Mouse (Mus musculus) right cerebral cortex, postnatal 10 days (tissue): Measurements from ENCODE around the gene Slc38a8.

Experiments
- DNase-seq, 2 experiments: peaks; one replicate each; pipeline ENCODE4 v3.0.0; 2021; ENCODE audit warnings: low spot score in 2 of 2

The Slc38a8 gene

DNA sequence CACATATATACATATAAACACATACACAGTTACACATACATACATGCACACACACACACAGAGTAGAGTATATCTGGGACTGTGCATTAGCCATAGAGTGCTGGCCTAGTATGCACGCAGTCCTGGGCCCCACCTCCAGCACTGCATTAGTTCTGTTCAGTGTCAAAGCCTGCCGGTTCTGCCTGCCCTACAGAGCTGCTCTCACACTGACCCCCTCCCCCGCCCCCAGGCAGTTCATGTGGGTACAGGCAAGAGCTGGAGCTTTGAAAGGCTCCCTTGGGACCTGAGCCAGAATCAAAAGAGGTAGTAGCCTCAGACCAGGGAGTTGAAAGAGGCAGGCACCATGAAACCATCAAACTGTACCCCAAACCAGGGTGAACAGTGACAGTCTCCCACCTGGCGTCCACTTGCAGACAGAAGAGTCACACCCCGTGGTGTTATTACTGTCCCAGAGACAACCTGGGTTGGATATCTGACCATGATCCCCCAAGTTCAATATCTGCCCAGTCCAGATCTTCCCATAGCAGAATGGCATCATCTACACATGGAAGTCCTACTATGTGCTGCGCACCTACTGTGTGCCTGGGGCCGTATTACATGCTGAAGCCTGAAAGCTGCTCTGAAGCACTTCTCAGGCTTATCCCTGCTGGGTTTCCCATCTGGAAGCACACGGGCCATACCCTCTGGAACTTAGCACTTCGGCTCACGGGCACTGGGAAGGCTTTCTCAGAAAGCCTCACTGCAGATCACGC lies 17.2 kb downstream of the Slc38a8 start:
- DNase-seq, result no peak

DNA sequence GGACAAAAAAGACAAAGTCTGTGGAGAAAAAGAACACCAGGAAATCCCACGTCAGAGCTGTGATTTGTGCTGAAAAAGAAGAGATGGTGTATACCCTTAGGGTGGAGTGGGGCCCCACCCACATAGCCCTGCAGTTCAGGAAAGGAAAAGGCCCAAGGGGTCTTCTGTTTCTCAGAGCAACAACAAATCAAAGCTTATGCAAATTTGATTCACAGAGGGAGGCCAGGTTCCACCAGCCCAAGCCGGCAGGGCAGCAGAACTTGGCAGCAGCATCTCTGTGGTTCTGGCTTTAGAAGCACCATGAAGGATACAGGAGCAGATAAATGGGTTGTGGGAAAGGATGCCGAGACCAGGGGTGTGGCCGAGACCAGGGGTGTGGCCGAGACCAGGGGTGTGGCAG lies 22.8 kb downstream of the Slc38a8 start:
- DNase-seq, result no peak

DNA sequence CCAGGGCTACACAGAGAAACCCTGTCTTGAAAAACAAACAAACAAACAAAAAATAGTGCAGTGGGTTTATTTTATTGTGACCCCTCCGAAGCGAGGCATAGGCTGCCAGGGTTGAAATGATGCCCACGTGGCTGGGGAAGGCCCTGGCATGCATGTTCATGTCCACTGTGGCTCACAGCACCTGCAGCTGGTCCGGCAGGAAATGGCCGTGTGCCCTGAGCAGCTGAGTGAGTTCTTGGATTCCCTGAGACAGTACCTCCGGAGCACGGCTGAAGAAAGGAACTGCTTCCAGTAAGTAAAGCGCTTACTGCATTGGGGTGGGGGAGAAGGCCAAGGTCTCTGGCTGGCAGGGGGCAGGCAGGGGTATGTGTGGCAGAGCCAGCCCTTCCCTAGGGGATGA lies 33.4 kb downstream of the Slc38a8 start:
- no peak for DNase-seq

DNA sequence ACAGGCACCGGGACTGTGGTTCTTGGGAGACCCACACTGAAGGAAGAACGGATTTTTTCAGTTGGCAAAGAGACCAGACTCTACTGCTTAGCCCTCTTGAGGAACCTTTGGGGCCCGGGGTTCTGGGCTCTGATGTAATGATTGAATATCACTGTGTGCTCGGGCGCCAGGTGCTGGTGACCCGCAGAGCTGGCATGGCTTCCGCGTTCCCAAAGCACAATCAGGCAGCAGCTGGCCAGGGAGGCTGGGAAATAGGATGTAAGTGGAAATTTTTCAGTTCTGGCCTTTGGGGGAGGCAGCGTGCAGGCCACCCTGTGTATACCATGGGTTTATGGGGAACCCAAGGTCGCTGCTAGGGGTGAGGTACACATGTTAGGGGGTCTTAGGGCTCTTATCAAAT lies 34.7 kb downstream of the Slc38a8 start:
- no peak for DNase-seq

DNA sequence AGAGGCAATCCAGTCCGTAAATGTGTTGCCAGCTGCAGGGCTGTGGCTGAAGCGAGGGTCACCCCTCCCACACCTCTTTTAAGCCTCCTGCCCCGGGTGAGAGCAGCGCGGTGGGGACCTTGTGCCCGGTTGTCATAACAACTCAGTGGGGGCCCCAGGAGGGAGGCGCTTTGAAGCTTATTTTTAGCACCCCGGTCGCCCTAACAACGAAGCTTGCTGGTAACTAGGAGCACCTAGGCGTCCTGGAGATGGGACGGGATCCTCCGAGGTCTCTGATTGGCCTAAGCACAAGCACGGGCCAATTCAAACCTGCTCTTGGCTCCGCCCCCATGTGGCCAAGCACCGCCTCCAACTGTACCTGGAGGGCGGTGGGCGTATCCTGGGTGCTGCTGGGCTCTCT lies 35.4 kb downstream of the Slc38a8 start:
- peak; percentile 83 to 92 for DNase-seq

DNA sequence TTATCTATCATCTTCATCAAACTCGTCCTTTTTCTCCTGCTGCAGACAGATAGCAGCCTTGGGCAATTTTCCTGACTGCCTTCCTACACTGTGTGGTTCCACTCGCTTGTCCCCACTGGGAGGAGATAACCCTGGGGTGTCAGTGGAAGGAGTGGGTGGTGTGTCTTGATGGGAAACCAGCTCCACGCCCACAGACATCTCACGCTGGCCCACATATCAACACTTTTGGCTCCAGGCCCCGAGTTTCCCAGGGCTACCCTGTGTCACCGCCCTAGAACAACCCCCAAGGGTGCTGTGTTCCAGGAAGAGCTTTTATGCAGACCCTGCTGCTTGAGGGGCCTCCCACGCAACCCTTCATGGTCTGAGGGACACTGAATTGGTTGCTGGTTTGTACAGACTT lies 37.8 kb downstream of the Slc38a8 start:
- no peak for DNase-seq

DNA sequence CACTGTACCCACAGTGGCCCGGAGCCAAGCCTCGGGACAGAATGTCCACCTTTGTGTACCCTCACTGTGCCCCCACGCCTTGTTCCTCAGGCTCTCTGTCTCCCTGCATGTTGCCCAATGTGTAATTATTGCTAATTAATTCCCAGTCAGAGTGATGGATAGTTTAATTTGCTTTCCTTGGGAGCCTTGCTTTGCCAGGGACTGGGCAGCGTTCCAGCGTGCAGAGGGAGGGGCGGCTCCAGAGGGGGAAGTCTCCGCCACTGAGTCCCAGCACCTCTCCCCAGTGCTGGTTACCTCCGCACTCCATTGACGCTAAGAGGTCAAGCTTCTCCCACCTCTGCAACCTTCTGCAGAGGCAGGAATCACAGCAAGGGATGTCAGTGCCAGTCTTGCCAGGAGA lies 40.1 kb downstream of the Slc38a8 start:
- DNase-seq, result peak in 1 of 2 experiments; percentile 68

DNA sequence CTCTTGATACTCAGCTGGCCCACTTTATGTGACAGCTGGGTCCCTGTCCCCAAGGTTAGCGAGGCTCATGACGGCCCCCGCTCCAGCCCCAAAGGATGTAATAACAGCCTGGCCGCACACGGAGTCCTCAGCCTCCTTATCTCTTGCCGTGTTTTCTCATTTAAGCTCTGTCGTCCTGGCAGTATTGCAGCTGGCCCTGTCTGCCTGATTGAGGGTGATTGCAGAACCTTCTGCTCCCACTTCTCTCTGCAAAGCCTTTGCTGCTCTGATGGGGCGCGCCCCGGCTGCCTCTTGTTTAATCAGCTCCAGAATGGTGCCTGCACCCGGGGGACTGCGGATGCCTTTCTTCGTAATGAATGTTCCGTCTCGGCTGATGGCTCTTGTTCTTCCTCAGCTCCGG lies 41.8 kb downstream of the Slc38a8 start:
- DNase-seq, result no peak

DNA sequence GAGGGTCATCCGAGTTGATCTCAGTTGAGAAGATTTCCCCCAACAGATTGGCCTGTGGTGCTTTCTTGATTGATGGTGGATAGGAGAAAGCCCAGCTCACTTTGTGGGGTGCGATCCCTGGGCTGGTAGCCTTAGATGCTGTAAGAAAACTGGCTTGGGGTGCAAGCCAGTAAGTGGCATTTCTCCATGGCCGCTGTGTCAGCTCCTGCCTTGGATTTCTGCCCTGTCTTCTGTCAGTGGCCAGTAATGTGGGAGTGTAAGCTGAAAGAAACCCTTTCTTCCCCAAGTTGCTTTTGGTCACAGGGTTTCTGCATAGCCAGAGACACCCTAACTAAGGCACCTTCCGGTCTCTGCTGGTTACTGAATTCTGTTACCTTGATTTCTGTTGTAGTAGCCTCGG lies 45.5 kb downstream of the Slc38a8 start:
- no peak for DNase-seq

DNA sequence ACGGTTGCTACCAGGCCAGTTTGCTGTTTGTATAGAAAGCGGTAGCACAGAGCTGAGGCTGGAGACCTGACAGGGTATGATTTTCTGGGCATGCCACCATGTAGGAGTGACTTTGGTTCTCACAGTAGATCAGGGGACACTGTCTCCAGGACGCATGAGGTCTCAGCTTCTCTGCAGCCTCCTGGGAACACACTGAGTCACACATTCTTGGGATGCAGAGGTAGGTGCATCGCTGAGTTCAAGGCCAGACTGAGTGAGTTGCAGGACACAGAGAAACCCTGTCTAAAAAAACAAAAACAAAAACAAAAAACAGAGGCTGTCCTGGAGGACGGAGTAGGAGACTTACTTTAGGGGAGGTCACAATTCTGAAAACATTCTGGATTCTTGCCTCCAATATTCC lies 48.6 kb downstream of the Slc38a8 start:
- no peak for DNase-seq

DNA sequence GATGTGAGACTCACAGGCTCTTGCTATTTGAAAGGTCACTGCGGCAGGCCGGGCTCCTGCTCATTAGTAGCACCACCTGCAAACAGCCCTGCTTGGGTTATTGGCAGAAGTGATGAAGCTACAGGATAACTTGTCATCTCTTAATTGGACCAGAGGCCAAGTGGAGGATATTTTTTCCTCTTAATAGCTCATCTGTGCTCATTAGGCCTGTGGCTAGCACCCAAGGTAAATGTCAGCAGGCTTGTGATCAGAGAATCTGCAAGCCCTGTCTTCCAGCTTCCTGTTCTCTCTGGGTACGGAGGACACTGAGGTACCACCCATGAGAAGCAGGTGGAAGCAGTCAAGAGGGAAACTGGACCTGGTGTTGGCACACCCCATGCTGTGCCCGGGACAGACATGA lies 50.4 kb downstream of the Slc38a8 start:
- DNase-seq, result no peak

DNA sequence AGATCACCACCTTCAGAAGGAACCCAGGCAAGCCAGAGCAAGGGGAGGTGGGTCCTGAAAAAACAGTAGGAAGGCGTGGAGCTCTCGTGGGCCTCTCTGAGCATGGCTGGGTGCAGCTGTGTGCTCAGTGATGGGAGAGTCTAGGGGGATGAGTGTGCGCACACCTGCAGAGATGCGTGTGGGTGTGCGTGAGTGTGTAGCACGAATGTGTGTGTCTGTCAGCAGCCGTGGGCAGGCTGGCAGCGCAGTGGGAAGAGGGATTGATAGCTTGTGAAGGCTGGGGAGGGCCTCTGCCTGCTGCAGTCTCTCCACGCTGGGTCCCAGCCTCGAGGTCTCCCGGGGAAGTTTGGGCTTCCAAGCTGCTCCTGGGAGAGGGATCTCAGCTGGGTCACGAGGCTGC lies 51.9 kb downstream of the Slc38a8 start:
- peak in 1 of 2 experiments; percentile 57 for DNase-seq

DNA sequence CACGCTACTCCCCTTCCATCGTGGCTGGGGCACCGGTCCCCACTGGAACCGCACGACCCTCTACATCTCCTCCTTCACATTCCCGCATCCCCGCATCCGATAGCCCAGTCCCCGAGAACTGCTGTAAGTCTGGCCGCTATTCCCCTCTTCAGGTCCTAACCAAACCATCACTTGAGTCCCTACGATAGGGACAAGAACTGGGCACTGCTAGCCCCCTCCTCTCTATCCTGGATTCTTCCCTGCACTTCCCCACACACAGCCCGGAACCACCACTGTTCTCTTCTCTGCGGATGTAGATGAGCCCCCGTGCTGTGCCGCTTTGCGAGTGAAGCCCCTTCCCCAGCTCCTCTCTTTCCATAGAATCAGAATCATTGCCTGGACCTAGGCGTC lies 53.7 kb downstream of the Slc38a8 start:
- no peak for DNase-seq

DNA sequence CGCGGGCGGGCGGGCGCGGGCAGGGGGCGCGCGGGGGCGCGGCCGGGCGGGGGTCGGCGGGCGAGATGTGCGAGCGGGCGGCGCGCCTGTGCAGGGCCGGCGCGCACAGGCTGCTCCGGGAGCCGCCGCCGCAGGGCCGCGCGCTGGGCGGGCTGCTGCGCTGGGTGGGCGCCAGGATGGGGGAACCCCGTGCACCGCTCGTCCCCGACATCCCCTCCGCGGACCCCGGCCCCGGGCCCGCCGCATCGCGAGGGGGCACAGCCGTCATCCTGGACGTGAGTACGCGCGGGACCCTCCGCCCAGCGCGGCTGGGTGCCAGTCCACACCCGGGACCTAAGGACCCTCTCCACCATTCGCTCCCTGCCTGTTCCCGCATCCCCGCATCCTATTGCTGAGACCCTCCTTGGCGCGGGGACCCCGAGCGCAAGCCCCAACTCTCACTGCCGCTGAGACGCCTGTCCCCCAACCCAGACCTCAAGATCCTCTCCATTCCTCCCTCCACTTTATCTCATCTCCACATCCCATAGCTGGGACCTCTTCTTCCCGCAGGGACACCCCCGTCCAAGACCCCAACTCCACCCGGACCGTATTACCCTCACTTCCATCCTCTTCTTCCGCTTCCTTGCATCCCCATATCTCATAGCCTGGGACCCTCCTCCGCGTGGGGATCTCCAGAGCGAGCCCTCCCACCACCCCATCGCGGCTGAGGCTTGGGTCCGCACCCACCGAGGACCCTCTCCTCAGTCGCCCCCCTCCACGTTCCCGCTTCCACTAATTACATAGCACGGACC lies 54.3 kb downstream of the Slc38a8 start:
- DNase-seq, result peak in 1 of 2 experiments; percentile 54

DNA sequence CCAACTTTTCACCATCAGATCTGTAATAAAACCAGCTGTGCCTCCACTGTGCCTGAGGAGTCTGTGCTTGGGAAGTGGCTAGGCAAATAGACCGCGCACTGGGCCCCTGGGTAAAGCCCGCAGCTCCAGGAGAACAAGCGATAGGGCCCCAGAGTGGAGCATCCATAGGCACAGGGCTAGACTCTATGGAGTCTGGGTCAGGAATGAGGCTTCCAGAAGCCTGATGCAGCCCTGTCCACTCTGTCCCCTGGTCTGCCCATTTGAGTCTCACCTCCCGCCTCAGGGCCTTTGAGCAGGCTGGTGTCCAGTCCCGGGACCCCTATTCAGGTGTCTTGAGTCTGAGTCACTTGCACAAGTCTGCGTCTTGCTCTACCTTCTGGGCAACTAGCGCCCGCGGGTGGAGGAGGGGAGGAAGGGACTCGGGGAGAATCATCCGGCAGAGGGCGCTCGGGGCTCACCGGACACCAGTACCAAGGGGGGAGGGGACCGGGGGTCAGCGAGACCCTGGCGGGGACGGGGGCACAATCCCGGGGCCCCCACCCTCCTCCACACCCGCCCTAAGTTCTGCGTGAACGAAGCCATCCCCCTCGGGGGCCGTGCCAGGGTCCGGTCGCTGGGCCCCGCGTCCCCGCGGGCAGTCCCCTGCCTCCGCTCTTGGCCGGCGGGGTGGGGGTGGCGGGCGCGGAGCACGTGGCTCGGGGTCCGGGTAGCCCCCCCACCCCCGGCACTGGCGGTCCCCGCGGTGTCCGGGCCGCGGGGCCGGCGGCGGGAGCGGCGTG lies 55.1 kb downstream of the Slc38a8 start, which contains the start of gene Necab2:
Gene Necab2, plus strand, starts transcription at position 509 of the 779 bp plus-strand sequence.
- DNase-seq, result peak; percentile 90 to 93

DNA sequence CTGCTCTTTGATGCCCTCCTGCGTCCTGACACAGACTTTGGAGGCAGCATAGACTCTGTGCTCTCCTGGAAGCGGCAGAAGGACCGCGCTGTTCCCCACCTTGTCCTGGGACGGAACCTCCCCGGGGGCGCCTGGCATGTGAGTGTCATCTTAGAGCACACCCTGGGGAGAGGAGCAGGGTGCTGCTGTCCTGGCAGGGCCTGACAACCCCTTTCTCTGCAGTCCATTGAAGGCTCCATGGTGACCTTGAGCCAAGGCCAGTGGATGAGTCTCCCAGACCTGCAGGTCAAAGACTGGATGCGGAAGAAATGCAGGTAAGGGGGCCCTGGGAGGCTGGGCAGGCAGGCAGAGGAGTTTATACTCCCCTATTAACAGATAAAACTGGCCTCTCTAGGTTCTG lies 58.5 kb downstream of the Slc38a8 start:
- DNase-seq, result no peak

DNA sequence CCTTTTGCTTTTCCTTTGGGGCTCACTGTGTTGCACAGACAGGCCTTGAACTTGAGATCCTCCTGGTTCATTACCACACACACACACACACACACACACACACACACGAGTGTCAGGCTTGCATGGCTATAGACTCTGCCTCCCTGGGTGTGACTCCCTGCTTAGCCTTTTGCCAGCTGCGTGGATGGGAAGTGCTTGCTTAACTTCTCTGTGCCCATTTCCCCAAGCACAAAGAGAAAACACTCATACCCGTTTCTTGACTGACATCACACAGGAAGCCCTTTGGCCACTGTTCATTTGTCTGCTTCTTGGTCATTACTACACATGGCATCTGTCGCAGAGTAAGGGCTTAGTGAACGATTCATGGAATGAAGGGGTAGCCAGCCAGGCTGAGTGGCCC lies 59.5 kb downstream of the Slc38a8 start:
- DNase-seq, result no peak

DNA sequence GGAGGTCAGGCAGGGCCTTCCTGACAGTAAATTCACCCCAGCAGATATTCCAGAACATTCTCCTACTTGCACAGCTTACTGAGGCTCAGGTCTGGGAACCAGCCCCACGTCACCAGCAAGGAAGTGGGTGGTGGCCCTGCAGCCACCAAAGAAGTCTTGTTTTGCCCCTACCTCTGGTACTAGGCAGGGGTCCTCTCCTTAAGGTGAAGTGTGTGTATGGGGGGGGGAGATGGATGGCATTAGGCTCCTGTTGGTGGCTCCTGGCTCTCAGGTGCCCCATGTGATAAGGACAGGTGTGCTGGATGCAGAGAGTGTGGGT lies 60.6 kb downstream of the Slc38a8 start:
- no peak for DNase-seq

DNA sequence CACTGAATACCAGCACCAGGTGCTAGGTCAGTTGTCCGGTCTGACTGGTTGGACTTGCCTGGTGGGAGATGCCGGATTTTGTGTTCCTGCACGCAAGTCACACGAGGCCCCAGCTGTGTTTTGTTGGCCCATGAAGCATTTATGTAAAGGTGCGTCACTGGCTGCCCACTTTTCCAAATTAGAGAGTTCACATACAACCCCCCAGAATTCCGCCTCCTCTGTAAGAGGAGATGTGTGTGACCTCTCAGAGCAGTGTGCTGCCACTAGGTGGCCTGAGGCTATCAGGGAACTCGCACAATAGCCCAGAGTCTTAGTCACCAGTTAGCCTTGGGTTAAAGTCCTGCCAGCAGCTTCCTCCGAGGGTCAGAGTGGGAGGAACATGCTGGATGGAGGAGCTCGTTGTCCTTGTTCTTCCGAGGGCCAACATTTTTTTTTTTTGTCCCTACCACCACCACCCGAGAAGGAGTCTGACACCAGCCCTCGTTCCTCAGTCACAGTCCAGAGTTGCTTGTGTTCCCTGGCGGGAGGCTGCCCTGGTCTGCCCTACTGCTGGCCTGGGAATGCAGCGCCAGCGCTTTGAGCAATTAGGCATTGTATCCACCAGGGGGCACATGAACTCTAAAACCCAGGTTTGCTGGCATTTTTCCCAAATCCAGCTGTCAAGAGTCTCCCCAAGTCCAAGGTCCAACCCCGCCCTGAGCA lies 61.1 kb downstream of the Slc38a8 start:
- peak in 1 of 2 experiments; percentile 60 for DNase-seq

DNA sequence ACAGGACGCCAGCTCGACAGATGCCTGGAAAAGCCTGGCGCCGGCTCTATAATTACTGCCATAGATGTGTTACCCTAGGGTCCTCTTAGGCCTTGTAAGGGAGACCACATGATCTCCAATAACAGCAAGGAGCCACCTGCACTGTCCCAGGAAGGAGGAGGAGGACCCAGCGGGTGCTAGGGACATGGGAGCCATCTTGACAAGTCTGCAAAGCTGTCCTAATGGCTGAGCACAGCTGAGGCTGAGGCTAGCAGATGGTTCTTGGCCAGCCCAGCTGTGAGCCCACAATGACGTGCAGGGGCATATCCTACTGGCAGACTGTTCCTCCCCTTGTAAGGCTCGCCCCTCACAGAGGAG lies 61.6 kb downstream of the Slc38a8 start:
- DNase-seq, result no peak

DNA sequence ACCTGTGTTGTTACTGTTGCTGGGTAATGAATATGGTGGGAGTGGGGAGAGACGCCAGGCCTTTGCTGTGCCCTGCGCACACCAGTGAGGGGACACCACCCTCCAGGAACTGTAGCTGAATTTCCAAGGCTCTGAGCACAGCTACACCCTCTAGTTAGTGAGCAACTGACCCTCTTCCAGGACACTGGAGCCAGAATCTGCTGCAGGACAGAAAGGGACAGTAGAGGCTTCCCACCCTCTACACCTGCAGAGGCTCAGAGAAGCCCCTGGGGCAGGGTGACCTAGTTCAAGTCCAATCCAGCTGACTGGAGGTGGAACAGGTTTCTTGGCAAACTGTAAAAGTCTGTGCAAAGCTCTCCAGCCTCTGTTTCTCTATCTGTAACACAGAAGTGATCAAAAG lies 62.1 kb downstream of the Slc38a8 start:
- no peak for DNase-seq

DNA sequence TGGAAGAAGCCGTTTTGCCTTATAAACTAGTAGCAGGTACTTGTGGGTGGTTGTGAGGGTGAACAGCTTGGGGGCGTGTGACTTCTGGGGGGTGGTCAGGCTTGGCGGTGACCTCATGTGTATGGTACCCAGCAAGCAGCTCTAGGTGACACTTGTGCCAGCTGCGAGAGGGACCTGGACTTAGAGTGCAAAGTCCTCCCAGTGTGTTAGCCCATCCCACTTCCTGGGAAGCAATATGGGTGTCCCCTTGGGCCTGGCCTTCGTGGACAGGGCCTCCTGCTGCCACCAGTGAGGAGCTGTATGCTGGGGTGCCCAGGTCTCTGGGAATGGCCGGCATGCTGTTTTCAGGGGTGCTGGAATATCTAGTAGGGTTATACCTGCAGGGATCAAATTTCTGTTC lies 62.6 kb downstream of the Slc38a8 start:
- no peak for DNase-seq
